Mouse (Mus musculus): ENCODE data around the gene Hsp90aa1.

Hsp90aa1 gene

DNA sequence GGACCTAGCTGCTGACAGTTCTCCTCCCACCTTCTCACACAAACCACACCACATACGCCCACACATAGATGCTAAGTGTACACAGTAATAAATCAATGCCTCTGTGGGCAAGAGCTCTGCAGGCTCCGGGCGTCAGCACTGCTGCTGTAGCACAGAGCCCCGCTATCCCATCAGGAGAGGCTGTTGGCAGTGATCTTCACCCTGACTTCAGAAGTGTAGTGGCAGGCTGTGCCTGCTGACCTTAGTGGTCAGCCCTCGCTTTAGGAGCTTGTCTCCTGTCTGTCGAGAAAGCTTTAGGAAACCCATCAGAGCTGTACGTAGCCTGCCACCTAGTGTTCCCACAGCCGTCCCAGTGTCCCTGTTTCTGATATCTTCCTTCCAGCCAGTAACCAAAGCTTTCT, 52.3 kb downstream of the Hsp90aa1 start:
- in situ Hi-C loops (cut with MboI; ENCODE audit: low sequenced_read_pairs) = no loop called here
